Mouse (Mus musculus) left cerebral cortex, postnatal 14 days (tissue): ENCODE measurements around the gene Lss. TPM values are rescaled to one million over a fixed set of nuclear protein-coding genes. Genes with fewer than 3 reads are reported as not detected.

ENCODE experiments used
- DNase-seq, 2 experiments: peaks; one replicate each; pipeline ENCODE4 v3.0.0; 2021 to 2022; ENCODE audit warnings: low spot score in 2 of 2, mixed read lengths in 1 of 2
- intact Hi-C: fragments of 180-260 bp; cut with DNase I; formaldehyde crosslinking; loops from one replicate; pipeline ENCODE4 v1.15.1; 2025
- total RNA-seq, 2 experiments: library from RNA; stranded (reverse); gene quantifications; 2 replicates each; pipeline ENCODE4 v1.2.3; 2021

The Lss gene
- total RNA-seq, 2 experiments from 2014 or later, result 48.9 to 56.0 TPM

DNA sequence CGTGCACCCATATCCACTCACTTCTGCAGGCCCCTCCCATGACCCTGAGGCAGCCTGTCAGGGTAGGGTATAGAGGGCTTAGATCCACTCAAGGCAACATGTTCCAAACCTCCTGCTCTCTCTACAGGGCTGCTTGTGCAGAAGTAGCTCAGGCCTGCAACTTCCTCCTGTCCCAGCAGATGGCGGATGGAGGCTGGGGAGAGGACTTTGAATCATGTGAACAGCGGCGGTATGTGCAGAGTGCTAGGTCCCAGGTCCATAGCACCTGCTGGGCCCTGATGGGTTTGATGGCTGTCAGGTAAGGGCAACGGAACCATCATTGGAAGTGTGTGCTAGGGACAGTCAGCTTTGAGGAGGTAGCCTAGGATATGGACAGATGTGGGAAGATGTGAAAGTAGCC is 19.1 kb downstream of the Lss start:
- intact Hi-C loops, result loop anchor here (5.0 kb wide), 1 partner anchor 182 kb away; no protein-coding TSS in a partner anchor
- DNase-seq, result peak; percentile 13 to 19

DNA sequence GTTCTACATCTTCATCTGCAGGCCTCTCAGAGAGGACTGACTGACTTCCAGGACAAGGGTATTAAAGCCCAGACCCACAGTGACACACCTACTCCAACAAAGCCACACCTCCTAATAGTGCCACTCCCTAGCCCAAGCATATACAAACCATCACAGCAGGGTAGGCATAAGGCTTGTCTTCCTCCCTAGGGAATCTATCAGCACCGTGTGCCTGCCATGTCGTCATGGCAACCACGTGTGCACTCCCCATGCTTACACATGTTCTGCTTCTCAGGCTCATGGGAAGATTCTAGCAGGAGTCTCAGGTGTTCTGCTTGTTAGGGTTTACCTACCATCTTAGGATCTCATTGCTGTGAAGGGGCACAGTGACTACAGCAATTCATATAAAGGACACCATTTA is 20.2 kb downstream of the Lss start:
- no peak for DNase-seq
- intact Hi-C loops, result loop anchor here (5.0 kb wide), 1 partner anchor 181 kb away; no protein-coding TSS in a partner anchor

DNA sequence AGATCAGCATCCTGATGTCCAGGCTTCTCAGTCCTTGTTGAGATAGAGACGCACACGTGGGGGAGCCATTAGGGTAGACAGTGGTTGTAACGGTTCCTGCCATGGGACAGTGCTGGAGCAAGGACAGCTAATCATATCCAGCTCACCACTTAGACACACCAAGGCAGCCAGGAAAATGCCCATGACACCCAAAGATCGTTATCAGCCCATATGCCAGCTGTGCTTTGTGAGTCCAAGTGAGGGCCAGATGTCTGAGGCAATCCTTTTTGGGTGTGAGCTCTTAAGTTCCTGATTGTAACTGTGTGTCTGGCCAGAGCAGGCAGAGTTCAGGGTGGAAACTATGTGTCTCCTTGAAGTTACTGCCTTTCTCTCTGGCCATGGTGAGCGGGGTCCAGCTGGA is 22.7 kb downstream of the Lss start:
- intact Hi-C loops, result loop anchor here (5.0 kb wide), 1 partner anchor 178 kb away; no protein-coding TSS in a partner anchor
- no peak for DNase-seq

DNA sequence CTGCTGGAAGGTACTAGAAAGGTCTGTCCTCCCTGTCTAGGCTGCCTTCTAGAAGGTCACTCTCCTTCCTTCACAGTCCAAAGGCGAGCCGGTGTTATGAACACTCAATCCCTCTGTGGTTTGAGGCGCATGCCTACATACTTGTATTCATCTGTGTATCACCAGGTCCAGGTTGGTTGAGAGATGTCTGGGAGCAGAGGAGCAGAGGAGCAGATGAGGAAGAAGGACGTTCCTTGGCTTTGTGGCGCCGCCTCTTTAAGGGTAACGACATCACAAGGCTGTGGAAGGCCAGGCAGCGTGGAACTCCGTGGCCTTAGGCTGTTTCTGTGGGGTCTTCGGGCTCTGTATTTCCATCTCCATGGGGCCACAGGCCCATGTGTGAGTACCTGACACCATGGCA is 30.6 kb downstream of the Lss start, which contains the start of gene Spatc1l:
TSS of gene Spatc1l (plus strand) at position 301 of the 400 bp plus-strand sequence.
- intact Hi-C loops, result no loop called here
- DNase-seq, result no peak

DNA sequence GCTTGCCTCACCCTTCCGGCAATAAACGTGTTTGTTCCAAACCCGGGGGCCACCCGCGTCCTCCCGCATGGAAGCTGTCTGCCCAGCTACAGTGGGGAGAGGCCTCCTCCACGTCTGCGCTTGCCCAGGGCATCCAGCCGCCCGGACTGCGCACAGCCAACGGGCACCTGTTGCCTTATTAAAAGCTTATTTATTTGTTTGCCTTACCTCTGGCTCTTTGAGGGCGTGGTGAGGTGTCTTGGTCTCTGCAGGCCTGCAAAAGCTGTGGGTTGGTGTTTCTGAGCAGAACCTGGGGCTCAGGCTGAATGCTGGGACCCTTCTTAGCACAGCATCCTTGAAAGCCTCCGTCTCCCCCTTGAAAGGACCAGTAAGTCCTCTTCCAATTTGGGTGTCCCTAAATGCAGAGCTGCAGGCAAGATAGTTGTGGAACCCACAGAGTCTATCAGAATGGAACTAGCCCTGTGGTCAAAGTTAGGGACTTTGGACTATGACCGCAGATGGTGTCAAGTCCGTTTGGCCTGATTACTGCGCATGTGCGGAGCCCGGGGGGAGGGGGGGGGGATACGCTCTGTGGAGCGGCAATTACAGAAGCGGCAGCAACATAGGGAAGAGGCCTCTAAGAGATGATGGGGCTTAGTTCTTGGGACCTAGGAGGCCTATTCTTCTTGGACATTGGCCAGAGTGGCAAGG is 38.8 kb downstream of the Lss start:
- no peak for DNase-seq
- intact Hi-C loops, result no loop called here

DNA sequence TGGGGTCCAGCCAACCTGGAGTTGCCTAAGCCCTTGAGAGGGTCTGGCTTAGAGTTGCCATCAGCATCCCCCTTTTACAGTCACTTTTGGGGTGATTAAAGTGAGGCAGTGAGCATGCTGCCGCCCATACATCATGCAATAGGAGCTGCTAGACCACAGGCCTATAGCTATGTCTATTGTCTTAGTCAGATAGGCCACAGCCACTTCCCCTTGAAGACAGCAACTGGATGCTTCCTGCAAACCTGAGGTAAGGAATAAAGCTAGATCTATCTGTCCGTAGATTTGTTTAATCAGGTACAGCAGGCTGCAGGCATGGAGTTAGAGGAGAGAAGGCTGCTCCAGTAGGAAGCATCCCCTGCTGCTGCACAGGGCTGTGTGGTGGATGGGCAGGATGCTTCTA is 39.7 kb downstream of the Lss start:
- DNase-seq, result no peak
- intact Hi-C loops, result no loop called here

DNA sequence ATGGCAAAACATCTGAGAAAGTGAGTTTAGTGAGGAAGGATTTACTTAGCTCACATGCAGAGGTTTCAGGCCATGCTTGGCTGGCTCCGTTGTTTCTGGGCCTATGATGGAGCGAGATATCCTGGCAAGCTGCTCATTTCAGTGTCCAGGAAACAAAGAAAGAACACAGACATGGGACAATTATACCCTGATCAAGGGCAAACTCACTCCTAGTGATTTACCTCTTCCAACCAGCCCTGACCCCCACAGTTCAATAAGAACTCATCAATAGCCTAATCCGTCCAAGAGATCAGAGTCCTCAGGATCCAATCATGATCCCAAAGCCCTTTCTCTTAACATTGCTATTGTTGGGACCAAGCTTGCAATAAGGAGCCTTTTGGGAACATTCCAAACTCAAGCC is 40.8 kb downstream of the Lss start:
- DNase-seq, result no peak
- intact Hi-C loops, result no loop called here

DNA sequence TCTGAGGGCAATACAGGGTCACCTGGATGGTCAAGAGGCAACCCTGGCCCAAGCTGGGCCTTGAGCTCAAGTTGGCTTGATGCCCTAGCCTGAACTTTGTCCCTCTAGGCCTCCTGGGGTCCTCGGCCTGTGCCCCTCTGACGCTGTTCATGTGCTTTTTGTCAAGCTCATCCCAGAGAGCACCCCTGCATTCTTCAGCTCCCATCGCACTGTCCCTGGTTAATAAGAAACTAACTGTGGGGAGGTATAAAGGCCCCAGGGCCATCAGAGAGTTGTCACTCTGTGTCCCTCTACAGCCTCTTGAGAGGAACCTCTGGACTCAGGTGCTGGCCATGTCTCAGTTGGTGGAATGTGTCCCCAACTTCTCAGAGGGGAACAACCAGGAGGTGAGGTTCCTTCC is 44.0 kb downstream of the Lss start, which contains the start of gene Ftcd:
TSS of gene Ftcd (plus strand) at position 275 of the 400 bp plus-strand sequence.
- intact Hi-C loops, result no loop called here
- DNase-seq, result no peak

DNA sequence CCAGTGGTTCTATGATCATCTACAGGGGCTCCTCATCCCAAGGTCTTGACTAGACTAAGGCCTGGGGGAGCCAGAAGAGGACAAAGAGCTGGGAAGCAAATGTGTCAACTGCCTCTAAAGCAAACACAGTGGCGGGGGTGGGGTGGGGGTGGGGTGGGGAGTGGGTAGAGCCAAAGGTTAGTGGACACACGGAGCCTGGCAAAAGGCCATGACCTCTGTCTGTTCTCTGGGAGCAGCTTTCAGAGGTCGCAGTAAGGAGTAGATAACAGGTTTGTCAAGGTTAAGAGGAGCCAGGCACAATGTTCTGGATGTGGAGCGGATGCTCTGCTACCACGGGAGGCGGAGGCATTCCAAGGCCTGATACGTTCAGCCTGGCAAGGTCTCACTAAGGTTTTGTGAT is 45.5 kb downstream of the Lss start:
- intact Hi-C loops, result no loop called here
- DNase-seq, result no peak

DNA sequence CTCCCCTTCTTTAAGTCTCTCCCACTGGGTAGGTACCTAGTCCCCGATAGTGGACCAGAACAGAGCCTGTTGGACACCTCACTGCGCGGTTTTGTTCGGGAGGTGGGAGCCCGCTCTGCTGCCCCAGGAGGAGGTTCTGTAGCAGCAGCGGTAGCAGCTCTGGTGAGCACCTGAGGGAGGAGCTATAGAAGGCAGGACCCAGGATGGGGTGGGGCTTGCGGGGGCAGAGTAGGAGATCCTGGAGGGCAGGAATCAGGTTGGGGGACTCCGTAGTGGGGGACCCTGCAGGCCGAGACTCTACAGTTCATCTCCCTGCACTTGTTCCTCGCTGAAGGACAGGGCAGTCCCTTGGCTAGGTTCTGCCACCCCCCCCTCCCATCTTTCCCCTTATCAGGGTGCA is 52.8 kb downstream of the Lss start:
- no peak for DNase-seq
- intact Hi-C loops, result no loop called here

DNA sequence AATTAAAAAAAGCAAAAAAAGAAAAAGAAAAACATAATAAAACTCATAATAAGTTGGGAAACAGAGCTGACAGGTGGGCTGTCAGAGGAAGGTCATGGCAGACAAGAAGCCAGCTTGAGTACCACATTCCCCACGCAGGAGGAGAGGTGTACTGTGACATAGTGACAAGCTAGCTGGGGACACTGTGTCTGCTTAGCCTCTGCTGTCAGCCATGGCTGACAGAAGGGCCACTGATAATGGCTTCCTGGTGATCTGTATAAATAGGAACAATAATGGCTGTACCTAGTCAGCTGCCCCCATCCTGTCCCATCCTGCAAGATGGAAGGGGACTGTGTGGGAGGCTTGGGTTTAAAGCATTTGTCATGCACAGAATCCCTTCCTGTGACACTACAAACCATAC is 54.8 kb downstream of the Lss start:
- intact Hi-C loops, result no loop called here
- DNase-seq, result no peak

DNA sequence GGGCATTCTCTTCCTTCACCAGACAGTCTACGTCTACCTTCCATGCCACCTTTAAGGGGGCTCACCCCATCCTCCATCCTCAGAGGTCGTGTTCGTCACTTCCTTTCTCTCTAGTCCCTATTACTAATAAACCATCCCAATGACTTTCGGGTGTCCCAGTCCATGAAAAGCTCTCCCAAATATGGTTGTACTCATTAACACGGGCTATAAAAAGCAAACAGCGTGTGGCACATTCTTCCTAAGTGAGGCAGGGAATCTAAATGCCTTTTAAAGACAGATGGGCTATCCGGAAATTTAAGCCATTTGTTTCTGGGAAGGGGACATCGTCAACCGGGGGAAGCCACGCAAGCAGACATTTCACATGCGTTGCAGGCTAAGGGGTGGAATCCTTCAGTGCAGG is 58.8 kb downstream of the Lss start:
- intact Hi-C loops, result no loop called here

DNA sequence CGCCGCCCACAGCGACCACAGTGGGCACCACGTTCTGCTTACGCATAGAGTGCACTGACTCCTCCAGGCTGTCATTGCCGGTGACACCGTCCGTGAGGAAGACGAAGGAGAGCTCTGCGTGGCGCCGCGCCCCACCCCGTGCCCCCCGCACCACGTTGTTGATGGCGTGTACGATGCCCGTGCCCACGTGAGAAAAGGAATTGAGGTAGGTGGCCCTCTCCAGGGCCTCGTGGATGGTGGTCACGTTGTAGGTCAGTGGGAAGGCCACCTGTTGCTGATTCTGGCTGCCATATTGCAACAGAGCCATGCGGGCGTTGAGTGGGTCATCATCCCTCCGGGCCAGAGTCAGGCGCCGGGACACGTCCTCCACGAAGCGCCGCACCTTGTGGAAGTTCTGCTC is 65.0 kb downstream of the Lss start:
- intact Hi-C loops, result no loop called here
- no peak for DNase-seq

More for the DNA sequence above, 58.8 kb downstream of the Lss start:
- DNase-seq, result peak; percentile 11 to 28

DNA sequence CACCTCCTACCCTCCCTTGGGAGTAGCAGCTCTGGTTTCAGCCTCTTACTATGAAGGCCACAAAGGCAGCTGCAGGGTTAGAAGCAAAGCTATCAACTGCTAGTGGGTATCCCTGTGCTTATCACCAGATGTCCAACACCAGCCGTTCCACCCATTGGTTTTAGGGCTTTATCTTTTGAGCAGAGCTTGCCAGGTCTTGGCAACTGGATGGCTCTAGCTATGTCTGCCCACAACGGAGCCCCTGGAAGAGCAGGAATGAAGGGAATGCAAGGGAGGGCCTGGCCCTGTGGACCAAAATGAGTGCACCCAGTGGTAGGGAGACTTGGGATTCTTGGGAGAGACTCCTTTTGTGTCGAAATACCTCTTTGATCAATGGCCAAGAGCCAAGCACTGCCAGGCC is 71.3 kb downstream of the Lss start:
- intact Hi-C loops, result no loop called here

More for the DNA sequence above, 71.3 kb downstream of the Lss start:
- no peak for DNase-seq

Other genes starting within 250 kb of the Lss start
- gene Dip2a, start 186.3 kb upstream of the Lss start, total RNA-seq, result 10 to 100 TPM; 55.7 to 56.4 TPM
- gene AC141477.1, start 91.1 kb upstream of the Lss start, total RNA-seq, result not detected
- gene Pcnt, start 88.8 kb upstream of the Lss start, total RNA-seq, result 10 to 100 TPM; 15.1 to 16.5 TPM
- gene 2610028H24Rik, start 82.5 kb upstream of the Lss start, total RNA-seq, result not detected
- gene Mcm3ap, start 62.7 kb upstream of the Lss start, total RNA-seq, result 10 to 100 TPM; 50.4 to 57.9 TPM
- 1 to 10 TPM; 2.7 to 4.2 TPM for gene Ybey, start 62.5 kb upstream of the Lss start, total RNA-seq
- not detected for gene Spatc1l, start 30.7 kb downstream of the Lss start, total RNA-seq
- not detected for gene Ftcd, start 44.1 kb downstream of the Lss start, total RNA-seq
- 10 to 100 TPM; 15.6 to 16.4 TPM for gene Col6a2, start 92.0 kb downstream of the Lss start, total RNA-seq
- gene Col6a1, start 194.6 kb downstream of the Lss start, total RNA-seq, result 10 to 100 TPM; 40.5 to 44.3 TPM